Mouse (Mus musculus) hindbrain, embryonic 16.5 days (tissue): ENCODE measurements at regions not wholly inside any gene's neighbourhood (a gene's known extent, or its start where the extent isn't known, plus 50 kb on each side); places are given as distances from the start of the nearest gene placed in this dataset. TPM values are rescaled to one million over a fixed set of nuclear protein-coding genes. Genes with fewer than 3 reads are reported as not detected.
A peak's percentile ranks its signal among the peaks of the same experiment; 100 is the strongest.

ENCODE experiments used
- ATAC-seq: fragments of 200-750 bp; cut with Nextera tagmentation; 2 replicates; pipeline ENCODE4 v1.8.0; 2017; ENCODE audit warnings: moderate TSS enrichment, moderate library complexity
- H3K27ac ChIP-seq: fragments of 300-500 bp; sonication (generic); 2 replicates; pipeline ENCODE4 v1.5.1; 2014; ENCODE audit warnings: low read depth, mild to moderate bottlenecking, control low read depth, low read length, moderate library complexity
- H3K27me3 ChIP-seq: fragments of 300-500 bp; sonication (generic); replicated peaks from 2 replicates; pipeline ENCODE4 v1.6.1; 2014; ENCODE audit warnings: low read length; ENCODE audit not compliant: control insufficient read depth, insufficient read depth
- H3K36me3 ChIP-seq: fragments of 300-500 bp; sonication (generic); 2 replicates; pipeline ENCODE4 v1.6.1; 2014; ENCODE audit warnings: mild to moderate bottlenecking, low read length, moderate library complexity, mixed read lengths; ENCODE audit not compliant: control insufficient read depth, insufficient read depth
- H3K4me1 ChIP-seq: fragments of 300-500 bp; sonication (generic); 2 replicates; pipeline ENCODE4 v1.6.1; 2014; ENCODE audit warnings: low read depth, low read length; ENCODE audit not compliant: control insufficient read depth, insufficient read depth
- H3K4me2 ChIP-seq: fragments of 300-500 bp; sonication (generic); 2 replicates; pipeline ENCODE4 v1.6.1; 2014; ENCODE audit warnings: mild to moderate bottlenecking, low read length, control low read depth, moderate library complexity
- H3K4me3 ChIP-seq: fragments of 300-500 bp; sonication (generic); 2 replicates; pipeline ENCODE4 v1.5.1; 2014; ENCODE audit warnings: mild to moderate bottlenecking, low read length, control low read depth, moderate library complexity
- H3K9ac ChIP-seq: fragments of 300-500 bp; sonication (generic); 2 replicates; pipeline ENCODE4 v1.6.1; 2014; ENCODE audit warnings: low read depth, mild to moderate bottlenecking, control low read depth, low read length, moderate library complexity
- H3K9me3 ChIP-seq: fragments of 300-500 bp; sonication (generic); 2 replicates; pipeline ENCODE4 v1.6.1; 2014; ENCODE audit warnings: mild to moderate bottlenecking, low read length, moderate library complexity; ENCODE audit not compliant: control insufficient read depth
- WGBS: fragments of 180-500 bp; shearing (Covaris S2); extraction: QIAGEN DNeasy Blood & Tissue Kit; methylation state at CpG from one replicate; pipeline ENCODE4 v1.1.7; 2014; 5-methylcytosine and 5-hydroxymethylcytosine counted together
- microRNA-seq: library from miRNA; unstranded; fragments of <30 nt; microRNA quantifications from one replicate; pipeline ENCODE4, GENCODE M21; 2017

GRCm38 (mm10) chr5:7821700-7822099 lies 138.6 kb upstream of the Steap4 start:
- Histone ChIP-seq H3K4me3 (no peak overlapping the region), H3K9ac (no peak overlapping the region), H3K36me3 (no peaks in the 10 kb centered on the region), H3K9me3 (no peaks in the 10 kb centered on the region), H3K27me3 (no peaks in the 10 kb centered on the region), H3K4me2 (no peak overlapping the region), H3K27ac (no peak overlapping the region), H3K4me1 (no peaks in the 10 kb centered on the region)
- ATAC-seq = peak; percentile 69
- 52% methylated on average over 3 of the region's 3 CpGs for WGBS

GRCm38 (mm10) chr5:7829618-7830017 lies 130.6 kb upstream of the Steap4 start:
- H3K27me3 ChIP-seq = no peaks in the 10 kb centered on the region
- H3K4me2 ChIP-seq = no peak overlapping the region
- H3K9ac ChIP-seq = no peak overlapping the region
- H3K36me3 ChIP-seq = no peaks in the 10 kb centered on the region
- H3K4me1 ChIP-seq = no peaks in the 10 kb centered on the region
- H3K9me3 ChIP-seq = no peaks in the 10 kb centered on the region
- 84% methylated on average over 3 of the region's 3 CpGs for WGBS
- no peak for ATAC-seq
- no peak overlapping the region for H3K4me3 ChIP-seq
- no peak overlapping the region for H3K27ac ChIP-seq

- 93% methylated on average over 1 of the region's 1 CpGs for WGBS
- ATAC-seq = no peak
- Histone ChIP-seq H3K9ac (no peak overlapping the region), H3K36me3 (no peaks in the 10 kb centered on the region), H3K4me1 (no peaks in the 10 kb centered on the region), H3K27me3 (no peaks in the 10 kb centered on the region), H3K27ac (no peak overlapping the region), H3K4me2 (no peak overlapping the region), H3K4me3 (no peak overlapping the region), H3K9me3 (no peaks in the 10 kb centered on the region)
Measured at GRCm38 (mm10) chr5:7833812-7834211, 126.4 kb upstream of the Steap4 start.

GRCm38 (mm10) chr5:7863047-7863446 lies 97.2 kb upstream of the Steap4 start:
- WGBS = 89% methylated on average over 2 of the region's 2 CpGs
- H3K36me3 ChIP-seq = no peaks in the 10 kb centered on the region

GRCm38 (mm10) chr5:7866041-7866641 lies 94.1 kb upstream of the Steap4 start:
- Histone ChIP-seq H3K9me3 (no peaks in the 10 kb centered on the region), H3K4me1 (no peaks in the 10 kb centered on the region), H3K27ac (no peak overlapping the region), H3K4me3 (no peak overlapping the region), H3K4me2 (no peak overlapping the region), H3K9ac (no peak overlapping the region), H3K36me3 (no peaks in the 10 kb centered on the region), H3K27me3 (no peaks in the 10 kb centered on the region)
- no peak for ATAC-seq
- 74% methylated on average over 3 of the region's 3 CpGs for WGBS

More at GRCm38 (mm10) chr5:7863047-7863446, 97.2 kb upstream of the Steap4 start:
- Histone ChIP-seq H3K4me2 (no peak overlapping the region), H3K4me3 (no peak overlapping the region), H3K27ac (no peak overlapping the region), H3K9me3 (no peaks in the 10 kb centered on the region), H3K27me3 (no peaks in the 10 kb centered on the region), H3K4me1 (no peaks in the 10 kb centered on the region), H3K9ac (no peak overlapping the region)
- no peak for ATAC-seq

GRCm38 (mm10) chr5:7899537-7899936 lies 60.7 kb upstream of the Steap4 start:
- ATAC-seq = peak; percentile 87
- 67% methylated on average over 3 of the region's 3 CpGs for WGBS
- no peaks in the 10 kb centered on the region for H3K36me3 ChIP-seq
- no peak overlapping the region for H3K4me3 ChIP-seq
- H3K27me3 ChIP-seq = no peaks in the 10 kb centered on the region
- no peaks in the 10 kb centered on the region for H3K9me3 ChIP-seq
- H3K27ac ChIP-seq = no peak overlapping the region
- no peak overlapping the region for H3K9ac ChIP-seq
- no peaks in the 10 kb centered on the region for H3K4me1 ChIP-seq
- H3K4me2 ChIP-seq = no peak overlapping the region

Small RNA genes lying in the stretch of these regions (microRNA-seq; reads per million reads assigned to microRNA genes)
- not detected for gene Gm22196
